Mouse (Mus musculus): ENCODE results near the gene Triap1. TPM values are rescaled to one million over a fixed set of nuclear protein-coding genes. Genes with fewer than 3 reads are reported as not detected.

Triap1 gene
- polyA plus RNA-seq, 1 experiment from 2014 or later: 68.9 TPM

- under 1% methylated on average over 66 of the region's 74 CpGs for WGBS
- Histone ChIP-seq H3K27ac (replicated peaks; ENCODE audit: low read depth, low read length) (peak within 1 kb of the TSS; percentile 5; the same call in 1 of the 2 replicates), H3K9ac (replicated peaks; ENCODE audit: low read length) (peak within 1 kb of the TSS; percentile 79), H3K4me1 (ENCODE audit: control insufficient read depth, insufficient read depth, low read length) (peaks cover 3% of the 10 kb centered on the region), H3K4me3 (ENCODE audit: low read depth, low read length) (peak within 1 kb of the TSS; percentile 86), H3K36me3 (replicated peaks; ENCODE audit: control insufficient read depth, insufficient read depth, low read depth, low read length) (peaks cover 5% of the 10 kb centered on the region), H3K4me2 (ENCODE audit: low read depth, low read length) (peak within 1 kb of the TSS; percentile 88), H3K27me3 (ENCODE audit: control insufficient read depth, insufficient read depth, low read length) (no peaks in the 10 kb centered on the region), H3K9me3 (replicated peaks; ENCODE audit: control insufficient read depth, low read length) (no peaks in the 10 kb centered on the region)
- DNase-seq (ENCODE audit: low spot score) (peak; percentile 100), ATAC-seq (replicated peaks; ENCODE audit: insufficient number of reproducible peaks, low FRiP score, low TSS enrichment, low read depth) (peak; percentile 90)
Measured at GRCm38 (mm10) chr5:115348546-115349224, 7.7 kb downstream of the Triap1 start, which contains the start of gene Cox6a1. Cox6a1 (minus strand) TSS chr5:115348981.

- ATAC-seq (replicated peaks; ENCODE audit: insufficient number of reproducible peaks, low FRiP score, low TSS enrichment, low read depth): 0 out of 2 replicates have a peak, but pooled peaks have one; percentile 14
Measured at GRCm38 (mm10) chr5:115349225-115349555, 8.2 kb downstream of the Triap1 start.

GRCm38 (mm10) chr5:115351348-115351747 lies 10.3 kb downstream of the Triap1 start:
- H3K27me3 ChIP-seq (ENCODE audit: control insufficient read depth, insufficient read depth, low read length): no peaks in the 10 kb centered on the region
- H3K4me1 ChIP-seq (ENCODE audit: control insufficient read depth, insufficient read depth, low read length): peaks cover 3% of the 10 kb centered on the region
- H3K9me3 ChIP-seq (replicated peaks; ENCODE audit: control insufficient read depth, low read length): no peaks in the 10 kb centered on the region
- DNase-seq (ENCODE audit: low spot score) (no peak), ATAC-seq (replicated peaks; ENCODE audit: insufficient number of reproducible peaks, low FRiP score, low TSS enrichment, low read depth) (no peak)
- H3K4me3 ChIP-seq (ENCODE audit: low read depth, low read length): no peak overlapping the region
- no peak overlapping the region for H3K9ac ChIP-seq (replicated peaks; ENCODE audit: low read length)
- no peak overlapping the region for H3K27ac ChIP-seq (replicated peaks; ENCODE audit: low read depth, low read length)
- no peak overlapping the region for H3K4me2 ChIP-seq (ENCODE audit: low read depth, low read length)
- WGBS: 77% methylated on average over 5 of the region's 5 CpGs
- no peaks in the 10 kb centered on the region for H3K36me3 ChIP-seq (replicated peaks; ENCODE audit: control insufficient read depth, insufficient read depth, low read depth, low read length)

More at GRCm38 (mm10) chr5:115349225-115349555, 8.2 kb downstream of the Triap1 start:
- H3K27me3 ChIP-seq (ENCODE audit: control insufficient read depth, insufficient read depth, low read length): no peaks in the 10 kb centered on the region
- no peaks in the 10 kb centered on the region for H3K9me3 ChIP-seq (replicated peaks; ENCODE audit: control insufficient read depth, low read length)
- H3K4me3 ChIP-seq (ENCODE audit: low read depth, low read length): peak overlapping the region; percentile 86
- peaks cover 5% of the 10 kb centered on the region for H3K36me3 ChIP-seq (replicated peaks; ENCODE audit: control insufficient read depth, insufficient read depth, low read depth, low read length)
- WGBS: under 1% methylated on average over 18 of the region's 18 CpGs
- H3K27ac ChIP-seq (replicated peaks; ENCODE audit: low read depth, low read length): peak overlapping the region; percentile 5; the same call in 1 of the 2 replicates
- H3K4me2 ChIP-seq (ENCODE audit: low read depth, low read length): peak overlapping the region; percentile 59
- H3K4me1 ChIP-seq (ENCODE audit: control insufficient read depth, insufficient read depth, low read length): peaks cover 3% of the 10 kb centered on the region
- DNase-seq (ENCODE audit: low spot score): no peak
- H3K9ac ChIP-seq (replicated peaks; ENCODE audit: low read length): peak overlapping the region; percentile 79

GRCm38 (mm10) chr5:115355070-115355469 lies 14.0 kb downstream of the Triap1 start:
- Histone ChIP-seq H3K9ac (replicated peaks; ENCODE audit: low read length) (no peak overlapping the region), H3K4me2 (ENCODE audit: low read depth, low read length) (no peak overlapping the region), H3K27ac (replicated peaks; ENCODE audit: low read depth, low read length) (no peak overlapping the region), H3K9me3 (replicated peaks; ENCODE audit: control insufficient read depth, low read length) (no peaks in the 10 kb centered on the region), H3K4me1 (ENCODE audit: control insufficient read depth, insufficient read depth, low read length) (no peaks in the 10 kb centered on the region), H3K4me3 (ENCODE audit: low read depth, low read length) (no peak overlapping the region), H3K27me3 (ENCODE audit: control insufficient read depth, insufficient read depth, low read length) (no peaks in the 10 kb centered on the region), H3K36me3 (replicated peaks; ENCODE audit: control insufficient read depth, insufficient read depth, low read depth, low read length) (no peaks in the 10 kb centered on the region)
- WGBS: 55% methylated on average over 13 of the region's 13 CpGs
- no peak for DNase-seq (ENCODE audit: low spot score)
- ATAC-seq (replicated peaks; ENCODE audit: insufficient number of reproducible peaks, low FRiP score, low TSS enrichment, low read depth): no peak

GRCm38 (mm10) chr5:115358872-115359271 lies 17.8 kb downstream of the Triap1 start:
- no peaks in the 10 kb centered on the region for H3K4me1 ChIP-seq (ENCODE audit: control insufficient read depth, insufficient read depth, low read length)
- no peak overlapping the region for H3K4me2 ChIP-seq (ENCODE audit: low read depth, low read length)

GRCm38 (mm10) chr5:115359438-115359837 lies 18.4 kb downstream of the Triap1 start:
- Histone ChIP-seq H3K27me3 (ENCODE audit: control insufficient read depth, insufficient read depth, low read length) (no peaks in the 10 kb centered on the region), H3K9ac (replicated peaks; ENCODE audit: low read length) (no peak overlapping the region), H3K4me1 (ENCODE audit: control insufficient read depth, insufficient read depth, low read length) (no peaks in the 10 kb centered on the region), H3K4me2 (ENCODE audit: low read depth, low read length) (no peak overlapping the region), H3K27ac (replicated peaks; ENCODE audit: low read depth, low read length) (no peak overlapping the region), H3K9me3 (replicated peaks; ENCODE audit: control insufficient read depth, low read length) (no peaks in the 10 kb centered on the region), H3K4me3 (ENCODE audit: low read depth, low read length) (no peak overlapping the region), H3K36me3 (replicated peaks; ENCODE audit: control insufficient read depth, insufficient read depth, low read depth, low read length) (no peaks in the 10 kb centered on the region)
- ATAC-seq (replicated peaks; ENCODE audit: insufficient number of reproducible peaks, low FRiP score, low TSS enrichment, low read depth): no peak
- 87% methylated on average over 8 of the region's 8 CpGs for whole genome bisulfite sequencing
- DNase-seq (ENCODE audit: low spot score): no peak

More at GRCm38 (mm10) chr5:115358872-115359271, 17.8 kb downstream of the Triap1 start:
- Histone ChIP-seq H3K27me3 (ENCODE audit: control insufficient read depth, insufficient read depth, low read length) (no peaks in the 10 kb centered on the region), H3K4me3 (ENCODE audit: low read depth, low read length) (no peak overlapping the region), H3K27ac (replicated peaks; ENCODE audit: low read depth, low read length) (no peak overlapping the region), H3K9me3 (replicated peaks; ENCODE audit: control insufficient read depth, low read length) (no peaks in the 10 kb centered on the region), H3K9ac (replicated peaks; ENCODE audit: low read length) (no peak overlapping the region), H3K36me3 (replicated peaks; ENCODE audit: control insufficient read depth, insufficient read depth, low read depth, low read length) (no peaks in the 10 kb centered on the region)
- DNase-seq (ENCODE audit: low spot score) (peak; percentile 92), ATAC-seq (replicated peaks; ENCODE audit: insufficient number of reproducible peaks, low FRiP score, low TSS enrichment, low read depth) (peak; percentile 70; the same call in 1 of the 2 replicates)
- 2% methylated on average over 12 of the region's 12 CpGs for WGBS

GRCm38 (mm10) chr5:115359851-115360372 lies 18.9 kb downstream of the Triap1 start:
- Histone ChIP-seq H3K27me3 (ENCODE audit: control insufficient read depth, insufficient read depth, low read length) (no peaks in the 10 kb centered on the region), H3K4me2 (ENCODE audit: low read depth, low read length) (no peak overlapping the region), H3K9ac (replicated peaks; ENCODE audit: low read length) (no peak overlapping the region), H3K27ac (replicated peaks; ENCODE audit: low read depth, low read length) (no peak overlapping the region), H3K4me1 (ENCODE audit: control insufficient read depth, insufficient read depth, low read length) (no peaks in the 10 kb centered on the region), H3K36me3 (replicated peaks; ENCODE audit: control insufficient read depth, insufficient read depth, low read depth, low read length) (no peaks in the 10 kb centered on the region), H3K9me3 (replicated peaks; ENCODE audit: control insufficient read depth, low read length) (no peaks in the 10 kb centered on the region), H3K4me3 (ENCODE audit: low read depth, low read length) (no peak overlapping the region)
- DNase-seq (ENCODE audit: low spot score) (no peak), ATAC-seq (replicated peaks; ENCODE audit: insufficient number of reproducible peaks, low FRiP score, low TSS enrichment, low read depth) (no peak)
- 63% methylated on average over 5 of the region's 5 CpGs for WGBS

- 29% methylated on average over 7 of the region's 7 CpGs for whole genome bisulfite sequencing
Measured at GRCm38 (mm10) chr5:115362216-115362615, 21.2 kb downstream of the Triap1 start.

More at GRCm38 (mm10) chr5:115362216-115362615, 21.2 kb downstream of the Triap1 start:
- Histone ChIP-seq H3K27ac (replicated peaks; ENCODE audit: low read depth, low read length) (no peak overlapping the region), H3K4me1 (ENCODE audit: control insufficient read depth, insufficient read depth, low read length) (no peaks in the 10 kb centered on the region), H3K36me3 (replicated peaks; ENCODE audit: control insufficient read depth, insufficient read depth, low read depth, low read length) (no peaks in the 10 kb centered on the region), H3K27me3 (ENCODE audit: control insufficient read depth, insufficient read depth, low read length) (no peaks in the 10 kb centered on the region), H3K9me3 (replicated peaks; ENCODE audit: control insufficient read depth, low read length) (no peaks in the 10 kb centered on the region), H3K4me2 (ENCODE audit: low read depth, low read length) (no peak overlapping the region), H3K9ac (replicated peaks; ENCODE audit: low read length) (no peak overlapping the region), H3K4me3 (ENCODE audit: low read depth, low read length) (no peak overlapping the region)
- ATAC-seq (replicated peaks; ENCODE audit: insufficient number of reproducible peaks, low FRiP score, low TSS enrichment, low read depth): no peak
- no peak for DNase-seq (ENCODE audit: low spot score)

All from embryonic facial prominence, embryonic 11.5 days (tissue).